Comparison of ENCODE assay signal across 9 mouse cellular contexts in genomic region chr2:33253572-33254190, GRCm38 (mm10). TPM values are rescaled to one million over a fixed set of nuclear protein-coding genes. Genes with fewer than 3 reads are reported as not detected.
A peak's percentile ranks its signal among the peaks of the same experiment; 100 is the strongest.
DNase-seq lines count a peak whose midpoint lies in the region; ATAC-seq and TF ChIP-seq lines count a peak whose summit lies in the region.
"Had no signal": no experiment of that assay in that cellular context is flagged by ENCODE, and none has a peak within 500 bp of the region (broad histone marks: within the 10 kb centered on the region; RNA-seq: fewer than 3 reads in every experiment).

No protein-coding gene starts in this region.

- no peak overlapping the region for H3K27ac ChIP-seq in hindbrain, postnatal 0 days
- no peak overlapping the region for H3K27ac ChIP-seq in hindbrain, embryonic 16.5 days (ENCODE audit: low read depth, low read length)
- H3K27ac ChIP-seq in heart, embryonic 15.5 days = peak overlapping the region; percentile 85

- POLR2A ChIA-PET in Patski (lab: Charles Lee) = interaction anchor here (0.8 to 1.4 kb wide), 2 partner anchors 56 to 88 kb away, joined by 3 read pairs; no protein-coding TSS in a partner anchor

- no peak for TF ChIP-seq CTCF in hindbrain, postnatal 0 days (IDR thresholded peaks at IDR 0.05; ENCODE audit: low read depth)
- TF ChIP-seq CTCF in Patski (IDR thresholded peaks at IDR 0.05) = no peak

- peak; percentile 18 for DNase-seq in hindbrain, postnatal 0 days (ENCODE audit: low spot score)
- peak; percentile 64 for DNase-seq in Patski (ENCODE audit: low read depth, low spot score)
- peak; percentile 65 to 71 for DNase-seq in kidney, postnatal 36 days
- DNase-seq in thymus, postnatal 0 days (ENCODE audit: low spot score) = no peak
- no peak for DNase-seq in right cerebral cortex, postnatal 36 days (ENCODE audit: low spot score in 2 of 2)
- DNase-seq: spleen, adult 18-20 months had no signal

- H3K27me3 ChIP-seq in hindbrain, postnatal 0 days (ENCODE audit: insufficient read depth, low read length) = no peaks in the 10 kb centered on the region
- H3K27me3 ChIP-seq in hindbrain, embryonic 16.5 days (replicated peaks; ENCODE audit: control insufficient read depth, insufficient read depth, low read length) = no peaks in the 10 kb centered on the region
- H3K27me3 ChIP-seq in Patski = no peaks in the 10 kb centered on the region
- no peaks in the 10 kb centered on the region for H3K27me3 ChIP-seq in heart, embryonic 15.5 days

- in situ Hi-C loops in Patski (cut with MboI; ENCODE audit: low pct_unique_long_range_greater_than_20kb) = no loop called here

- 0 out of 2 replicates have a peak, but pooled peaks have one; percentile 24 for ATAC-seq in hindbrain, postnatal 0 days
- ATAC-seq in hindbrain, embryonic 16.5 days = no peak
- ATAC-seq in Patski = peak; percentile 46
- ATAC-seq in heart, embryonic 15.5 days (replicated peaks; ENCODE audit: insufficient number of reproducible peaks, insufficient read depth, low FRiP score, low read depth) = peak; percentile 37; the same call in 1 of the 2 replicates
- ATAC-seq in monocyte, adult 5-6 weeks (replicated peaks; ENCODE audit: insufficient number of reproducible peaks, low FRiP score, low TSS enrichment, poor library complexity, severe bottlenecking) = no peak

- CTCF ChIA-PET in Patski (lab: Charles Lee) = interaction anchor here (1.2 to 3.3 kb wide), 3 partner anchors 9 to 16 kb away, joined by 4 to 14 read pairs (median 4); no protein-coding TSS in a partner anchor

- WGBS in hindbrain, postnatal 0 days = 62% methylated on average over 4 of the region's 4 CpGs
- WGBS in hindbrain, embryonic 16.5 days = 50% methylated on average over 4 of the region's 4 CpGs
- WGBS in heart, embryonic 15.5 days = 23% methylated on average over 4 of the region's 4 CpGs

- 0 out of 2 replicates have a peak, but pooled peaks cover 11% of the 10 kb centered on the region for H3K36me3 ChIP-seq in hindbrain, postnatal 0 days (ENCODE audit: insufficient read depth, low read length)
- no peaks in the 10 kb centered on the region for H3K36me3 ChIP-seq in hindbrain, embryonic 16.5 days (ENCODE audit: control insufficient read depth, insufficient read depth, low read length)
- no peaks in the 10 kb centered on the region for H3K36me3 ChIP-seq in heart, embryonic 15.5 days

- no peaks in the 10 kb centered on the region for H3K4me1 ChIP-seq in hindbrain, postnatal 0 days (ENCODE audit: insufficient read depth, low read length)
- peaks cover 3% of the 10 kb centered on the region; the same call in 1 of the 2 replicates for H3K4me1 ChIP-seq in hindbrain, embryonic 16.5 days (ENCODE audit: control insufficient read depth, insufficient read depth, low read depth, low read length)
- H3K4me1 ChIP-seq in heart, embryonic 15.5 days (replicated peaks) = peaks cover 78% of the 10 kb centered on the region

- H3K9me3 ChIP-seq in hindbrain, postnatal 0 days (ENCODE audit: low read length) = no peaks in the 10 kb centered on the region
- no peaks in the 10 kb centered on the region for H3K9me3 ChIP-seq in hindbrain, embryonic 16.5 days (ENCODE audit: control insufficient read depth, low read length)
- no peaks in the 10 kb centered on the region for H3K9me3 ChIP-seq in heart, embryonic 15.5 days (replicated peaks)

- no peak overlapping the region for H3K4me2 ChIP-seq in hindbrain, postnatal 0 days (ENCODE audit: low read depth, low read length)
- H3K4me2 ChIP-seq in hindbrain, embryonic 16.5 days (ENCODE audit: low read length) = no peak overlapping the region
- peak overlapping the region; percentile 23; the same call in 1 of the 2 replicates for H3K4me2 ChIP-seq in heart, embryonic 15.5 days

- no peak overlapping the region for H3K4me3 ChIP-seq in hindbrain, postnatal 0 days (ENCODE audit: low read length)
- no peak overlapping the region for H3K4me3 ChIP-seq in hindbrain, embryonic 16.5 days (ENCODE audit: low read length)
- no peak overlapping the region for H3K4me3 ChIP-seq in heart, embryonic 15.5 days

- H3K9ac ChIP-seq in hindbrain, postnatal 0 days (replicated peaks; ENCODE audit: low read length) = no peak overlapping the region
- H3K9ac ChIP-seq in hindbrain, embryonic 16.5 days (ENCODE audit: low read depth, low read length) = no peak overlapping the region
- H3K9ac ChIP-seq in heart, embryonic 15.5 days = no peak overlapping the region

RNA-seq across cellular contexts. Expression of gene Angptl2, which starts 37.8 kb away (rescaled TPM):
- 16.3 and 22.0 TPM in 2 replicates for total RNA-seq in hindbrain, postnatal 0 days (2014; rRNA removed)
- 9.3 and 11.5 TPM in 2 replicates for polyA plus RNA-seq in hindbrain, postnatal 0 days (2015; fragmentation: Nextera tagmentation; extraction: Ambion mirVana)
- polyA plus RNA-seq in hindbrain, embryonic 16.5 days (2015; fragmentation: Nextera tagmentation; extraction: Ambion mirVana) = 13.4 and 20.5 TPM in 2 replicates
- 16.2 TPM for polyA plus RNA-seq in Patski (2021)
- polyA plus RNA-seq in heart, embryonic 15.5 days (2015; fragmentation: Nextera tagmentation; extraction: Ambion mirVana) = 59.1 and 77.0 TPM in 2 replicates
- polyA plus RNA-seq in thymus, postnatal 0 days (2015; fragmentation: Nextera tagmentation; extraction: Ambion mirVana) = 29.8 and 34.7 TPM in 2 replicates
- 1.9 to 5.8 TPM (median 2.8 TPM) in 3 replicates for total RNA-seq in monocyte, adult 5-6 weeks (2017)

Comparison
In these comparisons a context has a peak if more than half of its experiments do, and no peak if none do; other contexts are left out.
1. ATAC-seq: peak in hindbrain, postnatal 0 days (single experiment), Patski (single experiment) and heart, embryonic 15.5 days (single experiment); none in hindbrain, embryonic 16.5 days (single experiment) and monocyte, adult 5-6 weeks (single experiment).
2. DNase-seq: peak in hindbrain, postnatal 0 days (single experiment), Patski (single experiment) and kidney, postnatal 36 days (2 of 2); none in thymus, postnatal 0 days (single experiment) and right cerebral cortex, postnatal 36 days (0 of 2).